Mouse (Mus musculus): ENCODE measurements around the gene Setx.

Setx gene

DNA sequence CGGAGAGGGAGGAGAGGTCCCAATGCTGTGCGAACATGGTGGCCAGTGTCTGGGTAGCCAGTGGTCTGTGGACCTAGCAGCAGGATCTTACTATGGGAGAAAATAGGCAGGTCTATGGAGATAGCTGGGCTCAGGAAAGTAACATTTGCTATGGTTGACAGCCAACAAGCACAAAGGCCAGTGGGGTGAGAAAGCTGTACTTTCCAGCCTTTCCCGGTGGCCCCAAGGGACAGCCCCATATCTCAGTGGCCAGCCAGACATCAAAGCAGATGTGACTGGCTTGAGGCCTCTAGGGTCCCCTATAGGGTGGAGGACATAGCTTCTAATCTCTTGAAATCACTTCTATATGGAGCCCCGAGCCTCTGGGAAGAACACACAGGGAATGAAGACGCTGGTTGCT is 93.1 kb downstream of the Setx start:
- no peak for DNase-seq (ENCODE audit: low read depth, low spot score)

DNA sequence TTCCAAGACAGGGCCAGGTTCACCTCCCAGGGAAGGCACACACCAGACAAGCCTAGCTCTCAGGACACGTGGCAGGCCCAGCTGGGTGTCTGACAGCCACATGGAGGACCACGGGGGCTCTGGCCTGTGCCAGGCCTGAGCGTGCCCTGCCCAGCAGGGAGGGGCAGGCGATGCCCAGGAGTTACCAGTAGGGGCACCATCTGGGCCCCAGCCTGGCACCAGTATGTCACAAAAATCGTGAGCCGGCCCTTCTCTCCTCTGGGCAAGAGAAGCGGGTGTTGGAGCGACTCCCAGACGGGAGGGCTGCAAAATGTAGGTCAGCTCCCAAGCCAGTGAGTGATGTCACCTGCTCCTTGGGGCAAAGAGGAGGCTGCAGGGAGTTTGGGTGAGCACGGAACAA is 93.9 kb downstream of the Setx start:
- peak; percentile 42 for DNase-seq (ENCODE audit: low read depth, low spot score)

DNA sequence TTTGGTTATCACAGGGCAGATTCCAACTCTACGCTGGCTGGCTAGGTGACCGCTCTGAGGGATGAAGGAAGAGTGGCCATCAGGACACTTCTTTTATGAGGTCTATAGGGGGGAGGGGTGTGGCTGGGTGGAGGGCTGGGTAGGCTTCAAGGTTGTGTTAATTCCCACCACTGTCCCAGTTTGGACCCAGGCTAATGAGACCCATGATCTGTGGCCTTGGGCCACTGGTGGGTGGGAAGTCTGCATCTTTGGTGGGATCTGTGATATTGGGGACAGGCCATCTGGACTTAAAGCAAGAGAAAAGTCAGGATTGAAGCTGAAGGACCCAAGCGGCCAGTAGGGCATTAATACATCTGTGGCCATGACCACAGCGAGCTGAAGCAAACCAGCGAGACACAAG is 94.8 kb downstream of the Setx start:
- no peak for DNase-seq (ENCODE audit: low read depth, low spot score)

DNA sequence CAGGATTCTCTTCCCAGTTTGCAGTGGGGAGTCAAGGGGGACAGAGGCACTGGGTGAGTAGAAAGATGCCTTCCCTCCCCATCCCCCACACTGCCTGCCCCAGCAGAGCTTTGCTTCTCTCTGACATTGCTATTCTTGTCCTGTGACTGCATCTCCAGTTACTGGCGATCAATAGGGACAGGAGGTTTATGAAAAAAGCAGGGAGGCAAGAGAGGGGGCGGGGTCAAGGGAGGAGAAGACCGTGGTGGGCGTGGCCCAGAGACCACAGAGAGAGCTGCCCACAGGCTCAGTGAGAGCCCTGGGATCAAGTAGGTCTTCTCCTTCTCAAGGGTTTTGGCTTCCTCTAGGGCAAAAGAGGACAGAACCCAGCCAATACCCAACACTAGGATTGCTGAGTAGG is 98.3 kb downstream of the Setx start:
- DNase-seq (ENCODE audit: low read depth, low spot score) = no peak

DNA sequence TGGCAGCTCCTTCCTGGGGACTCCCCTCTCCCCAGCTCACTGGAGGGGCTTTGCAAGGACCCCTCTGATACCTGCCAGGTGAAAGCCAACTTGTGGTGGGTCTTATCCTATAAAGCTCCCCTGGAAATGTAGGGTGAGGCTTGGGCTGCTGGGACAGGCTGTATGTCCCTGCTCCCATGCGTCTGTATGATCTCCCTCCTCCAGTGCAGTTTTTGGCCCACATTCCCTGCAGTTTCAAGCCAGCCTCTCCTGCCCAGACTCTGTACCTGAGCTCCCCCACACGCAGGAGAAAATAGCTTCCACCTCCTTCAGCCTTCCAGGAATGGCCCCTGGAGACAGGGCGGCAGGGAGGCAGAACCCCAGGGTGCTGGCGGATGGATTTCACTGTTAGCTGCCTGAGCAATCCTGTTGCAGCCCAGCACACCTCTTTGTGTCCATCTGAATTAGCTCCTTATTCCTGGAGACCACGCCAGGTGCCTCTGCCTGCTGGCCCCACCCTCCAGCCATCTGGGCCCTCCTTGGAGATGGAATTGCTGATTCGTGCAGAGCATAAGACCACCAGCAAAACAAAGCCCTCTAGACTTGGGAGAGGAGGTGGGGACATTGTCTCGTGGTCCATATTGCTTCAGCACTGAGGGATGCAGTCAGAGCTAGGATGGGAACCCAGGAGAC is 99.7 kb downstream of the Setx start:
- DNase-seq (ENCODE audit: low read depth, low spot score) = no peak

DNA sequence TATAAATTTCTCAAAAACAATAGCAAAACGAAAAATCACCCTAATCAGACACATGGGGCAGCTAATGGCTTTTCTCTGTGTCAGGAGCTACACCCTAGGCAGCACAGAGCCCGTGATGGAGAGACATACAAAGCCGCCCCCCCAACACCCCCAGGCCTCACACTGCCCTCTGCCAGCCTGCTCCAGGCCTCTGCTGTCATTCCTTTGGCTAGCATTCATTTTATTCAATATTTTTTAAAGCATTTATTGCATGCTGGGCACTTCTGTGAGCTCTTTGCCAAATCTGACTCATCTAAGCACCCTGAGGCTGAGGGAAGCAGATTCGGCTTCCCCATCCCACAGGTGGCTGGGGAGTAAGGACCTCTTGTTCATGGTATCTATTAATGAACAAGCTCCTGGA is 102.7 kb downstream of the Setx start:
- DNase-seq (ENCODE audit: low read depth, low spot score) = no peak

DNA sequence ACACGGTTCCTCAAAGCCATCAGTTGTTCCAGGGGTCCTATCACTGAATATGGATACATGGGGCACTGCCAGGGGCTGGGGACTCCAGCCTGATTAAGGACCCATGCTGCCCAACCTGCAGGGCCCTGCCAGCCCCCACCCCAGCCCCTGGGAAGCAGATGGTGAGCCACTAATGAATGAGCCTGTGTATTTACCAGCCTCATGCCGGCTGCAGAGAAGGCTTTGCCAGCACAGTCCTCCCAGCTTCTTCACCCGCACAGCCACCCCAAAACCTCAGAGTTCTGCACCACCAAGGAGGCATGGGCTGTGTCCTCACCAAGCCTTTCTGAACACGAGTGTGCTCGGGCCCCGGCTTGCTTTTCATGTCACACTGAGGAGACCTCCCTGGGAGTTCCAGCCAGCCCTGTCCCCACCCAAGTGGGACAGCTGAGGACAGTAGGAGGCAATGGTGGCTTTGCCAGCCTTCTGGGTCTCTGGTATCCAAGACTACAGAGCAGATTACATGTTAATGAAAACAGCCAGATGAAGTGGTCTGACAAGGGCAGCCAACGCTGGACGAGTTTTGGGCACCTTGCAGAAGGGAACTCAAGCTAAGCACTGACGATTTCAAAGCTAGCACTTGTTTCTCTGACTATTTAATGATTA is 106.3 kb downstream of the Setx start:
- no peak for DNase-seq (ENCODE audit: low read depth, low spot score)
